Mouse (Mus musculus): Measurements from ENCODE around the gene Rbm18. TPM values are rescaled to one million over a fixed set of nuclear protein-coding genes. Genes with fewer than 3 reads are reported as not detected.

Rbm18 gene
- total and polyA plus RNA-seq, 2 experiments from 2014 or later: 53.4 to 60.5 TPM

DNA sequence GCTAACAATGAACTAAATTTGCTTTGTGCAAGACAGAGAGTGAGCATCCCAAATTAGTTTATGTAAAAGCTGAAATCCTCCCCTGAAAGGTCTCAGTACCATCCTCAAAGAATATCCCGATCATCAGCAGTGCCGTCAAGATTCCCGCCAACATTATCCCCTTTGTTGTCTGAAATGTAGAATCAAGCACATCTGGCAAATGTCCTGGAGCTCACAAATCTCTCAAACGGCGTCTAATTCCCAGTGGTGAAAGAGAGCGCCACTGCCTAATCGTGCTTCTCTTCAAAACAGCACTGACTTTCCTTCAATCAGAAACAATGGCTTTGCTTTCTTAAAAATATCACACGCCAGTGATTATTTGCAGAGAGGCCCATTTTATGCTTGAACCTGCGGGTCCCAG, 69.4 kb downstream of the Rbm18 start:
- Histone ChIP-seq H3K9ac (replicated peaks; ENCODE audit: low read depth, low read length) (no peak overlapping the region), H3K4me2 (ENCODE audit: low read depth, low read length) (no peak overlapping the region), H3K27me3 (ENCODE audit: control insufficient read depth, insufficient read depth, low read length) (no peaks in the 10 kb centered on the region), H3K4me3 (ENCODE audit: low read depth, low read length) (no peak overlapping the region), H3K9me3 (replicated peaks; ENCODE audit: control insufficient read depth, low read length) (no peaks in the 10 kb centered on the region), H3K4me1 (ENCODE audit: control insufficient read depth, insufficient read depth) (no peaks in the 10 kb centered on the region), H3K27ac (ENCODE audit: low read depth) (no peak overlapping the region), H3K36me3 (replicated peaks; ENCODE audit: control insufficient read depth, insufficient read depth, low read length) (no peaks in the 10 kb centered on the region)
- TF ChIP-seq EP300 (IDR thresholded peaks at IDR 0.05; ENCODE audit: low read depth) (no peak), CTCF (IDR thresholded peaks at IDR 0.05; ENCODE audit: low read depth) (no peak)
- no peak for ATAC-seq (ENCODE audit: insufficient read depth, low read depth)
- WGBS: 60% methylated on average over 9 of the region's 9 CpGs
- DNase-seq (ENCODE audit: low spot score): no peak

Other genes with a start within 250 kb of the Rbm18 start
- gene Ttll11, start 156.9 kb downstream of the Rbm18 start, total RNA-seq (2014; rRNA removed; ENCODE audit: low replicate concordance): 3.9 and 5.0 TPM in 2 replicates
- 1.5 and 1.7 TPM in 2 replicates for gene Ttll11, start 156.9 kb downstream of the Rbm18 start, polyA plus RNA-seq (2015; fragmentation: Nextera tagmentation; extraction: Ambion mirVana)
- gene Ndufa8, start 87.4 kb downstream of the Rbm18 start, total RNA-seq (2014; rRNA removed; ENCODE audit: low replicate concordance): 207 and 252 TPM in 2 replicates
- gene Ndufa8, start 87.4 kb downstream of the Rbm18 start, polyA plus RNA-seq (2015; fragmentation: Nextera tagmentation; extraction: Ambion mirVana): 915 and 927 TPM in 2 replicates
- gene Morn5, start 87.3 kb downstream of the Rbm18 start, total RNA-seq (2014; rRNA removed; ENCODE audit: low replicate concordance): not detected in 2 replicates
- 0.56 TPM in 1 of 2 replicates, not detected in the other for gene Morn5, start 87.3 kb downstream of the Rbm18 start, polyA plus RNA-seq (2015; fragmentation: Nextera tagmentation; extraction: Ambion mirVana)
- gene Lhx6, start 31.4 kb downstream of the Rbm18 start, total RNA-seq (2014; rRNA removed; ENCODE audit: low replicate concordance): 3.8 and 9.2 TPM in 2 replicates
- gene Lhx6, start 31.4 kb downstream of the Rbm18 start, polyA plus RNA-seq (2015; fragmentation: Nextera tagmentation; extraction: Ambion mirVana): 1.6 and 1.8 TPM in 2 replicates
- gene Mrrf, start 384 bp downstream of the Rbm18 start, total RNA-seq (2014; rRNA removed; ENCODE audit: low replicate concordance): 22.5 and 38.5 TPM in 2 replicates
- gene Mrrf, start 384 bp downstream of the Rbm18 start, polyA plus RNA-seq (2015; fragmentation: Nextera tagmentation; extraction: Ambion mirVana): 29.7 and 37.0 TPM in 2 replicates
- 49.7 and 55.9 TPM in 2 replicates for gene Ptgs1, start 93.7 kb upstream of the Rbm18 start, total RNA-seq (2014; rRNA removed; ENCODE audit: low replicate concordance)
- 21.6 and 21.9 TPM in 2 replicates for gene Ptgs1, start 93.7 kb upstream of the Rbm18 start, polyA plus RNA-seq (2015; fragmentation: Nextera tagmentation; extraction: Ambion mirVana)
- gene Olfr338, start 236.7 kb upstream of the Rbm18 start, total RNA-seq (2014; rRNA removed; ENCODE audit: low replicate concordance): not detected in 2 replicates
- gene Olfr338, start 236.7 kb upstream of the Rbm18 start, polyA plus RNA-seq (2015; fragmentation: Nextera tagmentation; extraction: Ambion mirVana): not detected in 2 replicates

All from heart, postnatal 0 days (tissue).